9 mouse cellular contexts compared by ENCODE assay signal in the genomic region with DNA sequence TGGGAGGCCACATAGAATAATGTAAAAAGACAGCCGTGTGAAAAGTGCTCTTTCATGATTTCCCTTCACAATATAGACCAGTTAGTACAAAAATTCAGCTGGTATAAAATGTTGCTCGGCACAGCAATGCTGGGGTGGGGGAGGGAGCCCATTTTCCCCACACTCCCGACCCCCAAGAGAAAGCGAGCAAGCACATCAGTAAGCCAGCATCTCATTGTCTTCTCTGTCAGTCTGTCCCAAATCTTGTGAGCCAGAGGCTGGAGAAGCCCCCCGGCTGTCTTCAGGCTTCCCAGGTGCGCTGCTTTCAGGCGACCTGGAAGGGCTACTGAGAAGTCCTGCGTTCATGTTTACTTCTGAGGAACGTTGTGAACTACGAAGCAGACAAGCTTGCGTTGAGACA. TPM values are rescaled to one million over a fixed set of nuclear protein-coding genes. Genes with fewer than 3 reads are reported as not detected.
DNase-seq lines count a peak whose midpoint lies in the region; ATAC-seq lines count a peak whose summit lies in the region.
"Had no signal": no experiment of that assay in that cellular context is flagged by ENCODE, and none has a peak within 500 bp of the region (broad histone marks: within the 10 kb centered on the region; RNA-seq: fewer than 3 reads in every experiment).

No protein-coding gene starts in this region.

- H3K4me2 ChIP-seq in heart, embryonic 15.5 days = peak overlapping the region; percentile 97
- H3K4me2 ChIP-seq in forebrain, embryonic 14.5 days (ENCODE audit: low read length) = peak overlapping the region; percentile 99
- peak overlapping the region; percentile 98 for H3K4me2 ChIP-seq in limb, embryonic 13.5 days (replicated peaks)

- no peaks in the 10 kb centered on the region for H3K9me3 ChIP-seq in heart, embryonic 15.5 days (replicated peaks)
- no peaks in the 10 kb centered on the region for H3K9me3 ChIP-seq in forebrain, embryonic 14.5 days (replicated peaks; ENCODE audit: control insufficient read depth, low read length)
- H3K9me3 ChIP-seq in limb, embryonic 13.5 days = no peaks in the 10 kb centered on the region

- WGBS in heart, embryonic 15.5 days = 2% methylated on average over 11 of the region's 11 CpGs
- WGBS in forebrain, embryonic 14.5 days = 2% methylated on average over 11 of the region's 11 CpGs
- 3% methylated on average over 11 of the region's 11 CpGs for WGBS in limb, embryonic 13.5 days

- DNase-seq in heart, adult 11 months = no peak
- DNase-seq in brain, adult 2 months (ENCODE audit: low read depth, low spot score) = peak; percentile 41
- no peak for DNase-seq in forebrain, embryonic 14.5 days (ENCODE audit: low spot score)
- no peak for DNase-seq in embryo, embryonic 10 days (ENCODE audit: low spot score)
- no peak for DNase-seq in thymus, adult 18-20 months
- DNase-seq in ovary, postnatal 14 days (ENCODE audit: low spot score) = no peak

- H3K27me3 ChIP-seq in heart, embryonic 15.5 days = peaks cover 17% of the 10 kb centered on the region
- H3K27me3 ChIP-seq in forebrain, embryonic 14.5 days (replicated peaks; ENCODE audit: control insufficient read depth, insufficient read depth, low read length) = no peaks in the 10 kb centered on the region
- peaks cover 53% of the 10 kb centered on the region for H3K27me3 ChIP-seq in limb, embryonic 13.5 days

- peak overlapping the region; percentile 60 for H3K4me3 ChIP-seq in heart, embryonic 15.5 days
- peak overlapping the region; percentile 56 for H3K4me3 ChIP-seq in forebrain, embryonic 14.5 days (ENCODE audit: low read depth, low read length)
- H3K4me3 ChIP-seq in limb, embryonic 13.5 days = peak overlapping the region; percentile 56; the same call in 1 of the 2 replicates

- no peaks in the 10 kb centered on the region for H3K36me3 ChIP-seq in heart, embryonic 15.5 days
- no peaks in the 10 kb centered on the region for H3K36me3 ChIP-seq in forebrain, embryonic 14.5 days (ENCODE audit: control insufficient read depth, insufficient read depth, low read length)
- H3K36me3 ChIP-seq in limb, embryonic 13.5 days = no peaks in the 10 kb centered on the region

- no peak overlapping the region for H3K27ac ChIP-seq in heart, embryonic 15.5 days
- no peak overlapping the region for H3K27ac ChIP-seq in forebrain, embryonic 14.5 days (ENCODE audit: low read depth, low read length)
- H3K27ac ChIP-seq in limb, embryonic 13.5 days = no peak overlapping the region
- H3K27ac ChIP-seq: macrophage had no signal

- peaks cover 24% of the 10 kb centered on the region for H3K4me1 ChIP-seq in heart, embryonic 15.5 days (replicated peaks)
- peaks cover 9% of the 10 kb centered on the region; the same call in 1 of the 2 replicates for H3K4me1 ChIP-seq in forebrain, embryonic 14.5 days (ENCODE audit: control insufficient read depth, insufficient read depth, low read length)
- peaks cover 17% of the 10 kb centered on the region for H3K4me1 ChIP-seq in limb, embryonic 13.5 days

- H3K9ac ChIP-seq in heart, embryonic 15.5 days = peak overlapping the region; percentile 62; the same call in 1 of the 2 replicates
- peak overlapping the region; percentile 71 for H3K9ac ChIP-seq in forebrain, embryonic 14.5 days (ENCODE audit: low read length)
- H3K9ac ChIP-seq in limb, embryonic 13.5 days = no peak overlapping the region

- no peak for ATAC-seq in heart, embryonic 15.5 days (replicated peaks; ENCODE audit: insufficient number of reproducible peaks, insufficient read depth, low FRiP score, low read depth)
- ATAC-seq in forebrain, embryonic 14.5 days = no peak
- no peak for ATAC-seq in limb, embryonic 13.5 days (ENCODE audit: low FRiP score, low read depth)

RNA-seq across cellular contexts. Expression of a gene that starts 0.7 kb away (rescaled TPM):
- 102 and 121 TPM in 2 replicates for polyA plus RNA-seq in heart, embryonic 15.5 days (2015; fragmentation: Nextera tagmentation; extraction: Ambion mirVana)
- polyA plus RNA-seq in forebrain, embryonic 14.5 days (2014; fragmentation: Nextera tagmentation; extraction: Ambion mirVana) = 17.0 and 20.4 TPM in 2 replicates
- 6.9 and 7.0 TPM in 2 replicates for polyA plus RNA-seq in limb, embryonic 13.5 days (2015; fragmentation: Nextera tagmentation; extraction: Ambion mirVana)
